ENCODE assay signal across 16 mouse cellular contexts in genomic region chr9:90182636-90183421, GRCm38 (mm10). TPM values are rescaled to one million over a fixed set of nuclear protein-coding genes. Genes with fewer than 3 reads are reported as not detected.
DNase-seq lines count a peak whose midpoint lies in the region; ATAC-seq and TF ChIP-seq lines count a peak whose summit lies in the region.
"Had no signal": no experiment of that assay in that cellular context is flagged by ENCODE, and none has a peak within 500 bp of the region (broad histone marks: within the 10 kb centered on the region; RNA-seq: fewer than 3 reads in every experiment).

No protein-coding gene starts in this region.

- H3K9me3 ChIP-seq in forebrain, embryonic 16.5 days (ENCODE audit: control insufficient read depth, low read length) = no peaks in the 10 kb centered on the region
- H3K9me3 ChIP-seq in forebrain, embryonic 10.5 days = no peaks in the 10 kb centered on the region
- no peaks in the 10 kb centered on the region for H3K9me3 ChIP-seq in intestine, embryonic 15.5 days
- H3K9me3 ChIP-seq in intestine, postnatal 0 days (ENCODE audit: control insufficient read depth) = no peaks in the 10 kb centered on the region
- no peaks in the 10 kb centered on the region for H3K9me3 ChIP-seq in heart, embryonic 16.5 days (replicated peaks; ENCODE audit: control insufficient read depth, low read length)
- H3K9me3 ChIP-seq: limb, embryonic 12.5 days had no signal

- H3K36me3 ChIP-seq in forebrain, embryonic 16.5 days (ENCODE audit: control insufficient read depth, insufficient read depth) = peaks cover 4% of the 10 kb centered on the region; the same call in 1 of the 2 replicates
- H3K36me3 ChIP-seq in forebrain, embryonic 10.5 days (replicated peaks) = peaks cover 84% of the 10 kb centered on the region
- no peaks in the 10 kb centered on the region; the same call in 1 of the 2 replicates for H3K36me3 ChIP-seq in intestine, embryonic 15.5 days
- no peaks in the 10 kb centered on the region for H3K36me3 ChIP-seq in intestine, postnatal 0 days (ENCODE audit: control insufficient read depth, insufficient read depth)
- 0 out of 2 replicates have a peak, but pooled peaks cover 2% of the 10 kb centered on the region for H3K36me3 ChIP-seq in heart, embryonic 16.5 days (ENCODE audit: control insufficient read depth, insufficient read depth)

- H3K27ac ChIP-seq in forebrain, embryonic 16.5 days (ENCODE audit: low read length) = no peak overlapping the region
- no peak overlapping the region for H3K27ac ChIP-seq in forebrain, embryonic 10.5 days
- H3K27ac ChIP-seq in intestine, embryonic 15.5 days = no peak overlapping the region
- no peak overlapping the region for H3K27ac ChIP-seq in intestine, postnatal 0 days (ENCODE audit: low read depth, low read length)
- peak overlapping the region; percentile 85 for H3K27ac ChIP-seq in heart, embryonic 16.5 days (ENCODE audit: low read length)
- H3K27ac ChIP-seq: hindbrain, embryonic 14.5 days; limb, embryonic 12.5 days had no signal

- no peaks in the 10 kb centered on the region for H3K27me3 ChIP-seq in forebrain, embryonic 16.5 days (replicated peaks; ENCODE audit: control insufficient read depth, insufficient read depth, low read length)
- no peaks in the 10 kb centered on the region for H3K27me3 ChIP-seq in forebrain, embryonic 10.5 days (ENCODE audit: poor library complexity, severe bottlenecking)
- H3K27me3 ChIP-seq in intestine, embryonic 15.5 days (replicated peaks) = no peaks in the 10 kb centered on the region
- H3K27me3 ChIP-seq in intestine, postnatal 0 days (replicated peaks; ENCODE audit: control insufficient read depth, insufficient read depth, low read length) = no peaks in the 10 kb centered on the region
- H3K27me3 ChIP-seq in heart, embryonic 16.5 days (ENCODE audit: control insufficient read depth, insufficient read depth, low read length) = no peaks in the 10 kb centered on the region
- H3K27me3 ChIP-seq: limb, embryonic 12.5 days had no signal

- no peak for DNase-seq in forebrain, embryonic 10.5 days (ENCODE audit: extremely low spot score, low spot score)
- DNase-seq in lung, postnatal 36 days = peak; percentile 57
- DNase-seq in natural killer cell, adult 2 months (ENCODE audit: low spot score in 2 of 2) = no peak
- DNase-seq in c-Kit-positive CD71-positive TER-119-positive erythroid progenitor cells, embryonic 14.5 days (ENCODE audit: low spot score) = no peak
- DNase-seq: cerebellum, adult 2 months; embryo, embryonic 11 days; gastrocnemius, postnatal 10 days; kidney, postnatal 14 days; liver, postnatal 0 days; thymus, postnatal 25 days had no signal

- no peak overlapping the region for H3K4me3 ChIP-seq in forebrain, embryonic 16.5 days (replicated peaks; ENCODE audit: low read length)
- H3K4me3 ChIP-seq in forebrain, embryonic 10.5 days = no peak overlapping the region
- H3K4me3 ChIP-seq in intestine, embryonic 15.5 days (replicated peaks) = no peak overlapping the region
- no peak overlapping the region for H3K4me3 ChIP-seq in intestine, postnatal 0 days (ENCODE audit: low read depth, low read length)
- H3K4me3 ChIP-seq in heart, embryonic 16.5 days (ENCODE audit: low read length) = no peak overlapping the region
- H3K4me3 ChIP-seq: limb, embryonic 12.5 days had no signal

- no peaks in the 10 kb centered on the region for H3K4me1 ChIP-seq in forebrain, embryonic 16.5 days (replicated peaks; ENCODE audit: control insufficient read depth, insufficient read depth, low read length)
- H3K4me1 ChIP-seq in forebrain, embryonic 10.5 days = no peaks in the 10 kb centered on the region
- H3K4me1 ChIP-seq in intestine, embryonic 15.5 days (replicated peaks) = peaks cover 18% of the 10 kb centered on the region
- 0 out of 2 replicates have a peak, but pooled peaks cover 3% of the 10 kb centered on the region for H3K4me1 ChIP-seq in intestine, postnatal 0 days (replicated peaks; ENCODE audit: control insufficient read depth, insufficient read depth, low read length)
- H3K4me1 ChIP-seq in heart, embryonic 16.5 days (ENCODE audit: control insufficient read depth, insufficient read depth, low read length) = peaks cover 43% of the 10 kb centered on the region
- H3K4me1 ChIP-seq: limb, embryonic 12.5 days had no signal

- ATAC-seq in forebrain, embryonic 16.5 days = peak; percentile 34; the same call in 1 of the 2 replicates
- 0 out of 2 replicates have a peak, but pooled peaks have one; percentile 15 for ATAC-seq in intestine, embryonic 15.5 days
- no peak for ATAC-seq in intestine, postnatal 0 days
- peak; percentile 59; the same call in 1 of the 2 replicates for ATAC-seq in heart, embryonic 16.5 days (replicated peaks; ENCODE audit: extremely low read depth, insufficient read depth, low FRiP score)
- ATAC-seq: liver, postnatal 0 days had no signal

- H3K4me2 ChIP-seq in forebrain, embryonic 16.5 days (ENCODE audit: low read length) = no peak overlapping the region
- H3K4me2 ChIP-seq in intestine, embryonic 15.5 days (replicated peaks) = no peak overlapping the region
- H3K4me2 ChIP-seq in intestine, postnatal 0 days (replicated peaks; ENCODE audit: low read depth) = no peak overlapping the region
- H3K4me2 ChIP-seq in heart, embryonic 16.5 days (ENCODE audit: low read depth, low read length) = no peak overlapping the region
- H3K4me2 ChIP-seq: hindbrain, embryonic 14.5 days; limb, embryonic 12.5 days had no signal

- H3K9ac ChIP-seq in forebrain, embryonic 16.5 days (replicated peaks; ENCODE audit: low read depth, low read length) = no peak overlapping the region
- no peak overlapping the region for H3K9ac ChIP-seq in intestine, embryonic 15.5 days
- H3K9ac ChIP-seq in intestine, postnatal 0 days (ENCODE audit: low read depth, low read length) = no peak overlapping the region
- no peak overlapping the region for H3K9ac ChIP-seq in heart, embryonic 16.5 days (ENCODE audit: low read length)
- H3K9ac ChIP-seq: hindbrain, embryonic 14.5 days; limb, embryonic 12.5 days; liver, postnatal 0 days had no signal

- 81% methylated on average over 18 of the region's 18 CpGs for WGBS in forebrain, embryonic 16.5 days
- WGBS in forebrain, embryonic 10.5 days = 92% methylated on average over 18 of the region's 18 CpGs
- 60% methylated on average over 18 of the region's 18 CpGs for WGBS in intestine, embryonic 15.5 days
- 58% methylated on average over 18 of the region's 18 CpGs for WGBS in intestine, postnatal 0 days
- 31% methylated on average over 18 of the region's 18 CpGs for WGBS in heart, embryonic 16.5 days

- TF ChIP-seq CTCF in intestine, postnatal 0 days (IDR thresholded peaks at IDR 0.05; ENCODE audit: low read depth) = no peak

RNA-seq across cellular contexts. Expression of gene Adamts7, which starts 20.0 kb away (rescaled TPM):
- polyA plus RNA-seq in forebrain, embryonic 16.5 days (2015; fragmentation: Nextera tagmentation; extraction: Ambion mirVana) = 14.0 and 14.1 TPM in 2 replicates
- 16.7 and 17.2 TPM in 2 replicates for polyA plus RNA-seq in forebrain, embryonic 10.5 days (2016; fragmentation: Nextera tagmentation; extraction: Ambion mirVana)
- polyA plus RNA-seq in intestine, embryonic 15.5 days (2015; fragmentation: Nextera tagmentation; extraction: Ambion mirVana) = 13.6 and 14.1 TPM in 2 replicates
- polyA plus RNA-seq in intestine, postnatal 0 days (2015; fragmentation: Nextera tagmentation; extraction: Ambion mirVana) = 2.5 TPM in 2 replicates
- polyA plus RNA-seq in heart, embryonic 16.5 days (2015; fragmentation: Nextera tagmentation; extraction: Ambion mirVana) = 8.7 and 9.3 TPM in 2 replicates
